Mouse (Mus musculus) gastrocnemius, postnatal 4 days (tissue): Measurements from ENCODE around the gene Sik1. TPM values are rescaled to one million over a fixed set of nuclear protein-coding genes. Genes with fewer than 3 reads are reported as not detected.

Experiments
- DNase-seq, 2 experiments: peaks; one replicate each; pipeline ENCODE4 v3.0.0; 2021 to 2022; ENCODE audit warnings: low spot score in 2 of 2, mixed read lengths in 2 of 2
- total RNA-seq, 2 experiments: library from RNA; stranded (reverse); gene quantifications; 2 replicates each; pipeline ENCODE4 v1.2.3; 2021

The Sik1 gene
- total RNA-seq, 2 experiments from 2014 or later: 80.3 to 83.2 TPM

DNA sequence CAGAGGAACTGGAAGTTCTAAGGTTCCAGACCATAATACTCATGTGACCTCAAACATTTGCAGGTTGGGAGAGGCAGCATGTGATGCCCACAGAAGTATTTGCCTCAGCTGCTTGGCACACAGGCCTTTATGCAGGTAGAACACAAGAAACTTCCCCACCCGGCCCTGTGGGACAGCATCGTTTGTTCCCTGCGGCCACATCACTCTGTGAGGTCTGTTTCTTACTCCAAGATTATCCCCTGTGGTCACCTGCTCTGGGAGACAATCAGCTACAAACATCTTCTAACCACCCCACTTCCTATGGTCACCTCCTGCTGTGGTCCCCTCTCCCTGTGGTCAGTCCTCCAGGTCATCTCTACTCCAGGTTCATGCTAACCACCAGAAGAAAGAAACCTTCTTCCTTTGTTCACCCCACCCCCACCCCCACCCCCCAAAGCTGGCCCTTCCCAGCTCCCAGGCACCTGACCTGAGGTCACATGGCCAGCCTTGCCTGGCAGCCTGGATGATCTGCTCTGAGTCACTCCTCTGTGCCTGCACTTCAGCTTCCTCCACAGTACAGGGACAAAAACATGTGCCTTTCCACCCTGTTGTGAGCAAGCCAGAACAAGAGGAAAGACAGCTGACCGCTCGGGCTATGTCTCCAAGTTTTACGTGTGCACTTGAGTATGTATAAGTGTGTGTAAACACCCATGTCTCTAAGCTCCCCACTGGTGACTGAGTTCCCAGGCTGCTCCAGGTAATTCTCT lies 21.1 kb downstream of the Sik1 start:
- no peak for DNase-seq

DNA sequence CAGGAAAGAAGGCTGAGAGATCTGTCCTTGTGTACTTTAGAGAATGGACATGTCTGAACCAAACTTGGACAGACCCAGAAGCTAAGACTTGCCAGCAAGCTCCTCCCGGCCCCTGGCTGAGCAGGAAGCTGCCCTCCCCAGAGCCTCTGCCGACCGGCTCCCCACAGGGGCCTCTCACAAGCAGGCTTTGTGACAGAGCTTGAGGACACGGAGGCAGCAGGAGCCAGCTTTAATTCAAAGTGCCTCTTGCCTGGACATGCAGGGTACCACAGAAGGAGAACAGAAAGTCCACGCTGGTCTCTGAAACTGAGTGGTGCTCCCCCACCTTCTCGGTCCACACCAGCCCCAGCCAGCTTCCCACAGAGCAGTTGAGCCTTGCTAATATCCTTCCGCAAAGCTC lies 21.9 kb downstream of the Sik1 start:
- DNase-seq: no peak

DNA sequence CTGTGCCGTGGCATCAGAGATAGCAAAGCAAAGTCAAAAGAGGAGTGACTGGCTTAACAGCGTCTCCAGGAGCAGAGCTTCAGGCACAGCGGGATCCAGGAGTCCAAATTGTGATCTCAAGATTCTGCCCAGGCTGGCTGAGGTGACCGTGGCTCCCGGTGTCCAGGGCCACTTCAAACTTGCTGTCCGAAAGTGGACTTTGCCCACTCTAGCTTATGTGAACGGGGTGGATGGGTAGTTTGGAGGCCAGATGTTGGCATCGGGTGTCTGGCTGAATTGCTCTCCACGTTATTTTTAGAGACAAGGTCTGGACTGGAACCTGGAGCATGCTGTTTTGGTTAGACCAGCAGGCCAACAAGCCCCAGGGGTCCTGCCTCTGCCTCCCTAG lies 23.0 kb downstream of the Sik1 start:
- no peak for DNase-seq

DNA sequence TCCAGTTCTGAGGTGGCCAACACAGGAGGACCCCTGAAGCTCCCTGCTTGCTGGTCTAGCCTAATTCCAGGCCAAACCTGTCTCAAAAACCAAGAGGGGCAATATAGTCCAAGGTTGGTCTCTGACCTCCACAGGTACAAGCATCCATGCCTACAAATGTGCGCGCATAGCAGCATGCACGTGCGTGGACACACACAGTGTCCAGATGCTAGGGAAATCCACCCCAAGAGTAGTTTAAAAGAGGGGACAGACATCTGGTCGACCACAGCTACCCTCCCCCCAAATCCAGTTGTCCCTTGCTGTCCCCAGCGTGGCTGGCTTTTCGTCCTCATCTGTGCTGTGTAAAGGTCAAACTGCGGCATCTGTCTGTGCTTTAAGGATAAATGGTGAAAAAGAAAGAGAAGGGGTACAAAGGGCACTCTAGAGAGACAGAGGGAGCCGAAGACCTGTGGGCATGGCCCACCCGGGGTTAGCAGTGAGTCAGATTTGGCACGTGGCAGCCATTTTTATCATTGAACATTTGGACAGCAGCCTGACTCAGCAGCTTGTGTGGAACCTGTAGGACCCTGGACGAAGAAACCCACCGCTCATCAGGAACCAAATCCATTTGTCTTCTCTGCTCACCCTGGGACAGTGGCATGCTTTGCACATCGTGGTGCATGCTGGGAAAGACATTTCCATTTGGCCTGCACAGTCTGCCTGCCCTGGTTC lies 23.6 kb downstream of the Sik1 start:
- no peak for DNase-seq

DNA sequence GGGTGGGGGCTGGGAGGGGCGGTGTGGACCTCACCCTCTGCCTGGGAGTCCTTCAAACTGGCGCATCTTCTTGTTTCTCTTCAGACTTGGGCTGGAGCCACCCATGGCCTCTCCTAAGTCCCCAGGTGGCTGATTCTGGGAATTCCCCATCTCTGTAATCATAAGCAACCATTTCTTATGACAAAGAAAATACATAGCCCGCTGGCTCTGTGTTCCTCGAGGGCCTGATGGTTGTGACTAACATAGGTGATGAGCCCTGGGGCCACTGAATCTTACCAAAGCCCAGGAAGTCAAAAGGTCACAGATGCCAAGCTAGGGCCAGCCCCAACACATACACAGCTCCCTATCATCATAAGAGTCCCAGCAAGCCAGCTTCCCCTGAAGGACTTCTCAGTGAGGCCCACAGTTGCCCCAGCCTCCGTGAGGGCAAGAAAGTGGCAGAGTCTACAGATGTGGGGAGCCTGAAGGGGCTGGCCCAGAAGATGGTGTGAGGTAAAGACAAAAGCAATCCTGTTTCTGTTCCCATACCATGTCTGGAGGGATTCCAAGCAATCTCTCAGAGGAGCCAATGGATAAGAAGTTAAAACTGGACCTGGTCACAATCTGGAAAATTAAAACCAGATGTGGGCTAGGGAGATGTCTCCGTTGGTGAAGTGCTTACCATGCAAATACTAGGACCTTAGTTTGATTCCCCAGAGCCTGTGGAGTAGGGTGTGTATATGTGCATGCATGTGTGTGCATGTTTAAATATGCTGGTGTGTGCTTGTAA lies 24.3 kb downstream of the Sik1 start:
- no peak for DNase-seq

DNA sequence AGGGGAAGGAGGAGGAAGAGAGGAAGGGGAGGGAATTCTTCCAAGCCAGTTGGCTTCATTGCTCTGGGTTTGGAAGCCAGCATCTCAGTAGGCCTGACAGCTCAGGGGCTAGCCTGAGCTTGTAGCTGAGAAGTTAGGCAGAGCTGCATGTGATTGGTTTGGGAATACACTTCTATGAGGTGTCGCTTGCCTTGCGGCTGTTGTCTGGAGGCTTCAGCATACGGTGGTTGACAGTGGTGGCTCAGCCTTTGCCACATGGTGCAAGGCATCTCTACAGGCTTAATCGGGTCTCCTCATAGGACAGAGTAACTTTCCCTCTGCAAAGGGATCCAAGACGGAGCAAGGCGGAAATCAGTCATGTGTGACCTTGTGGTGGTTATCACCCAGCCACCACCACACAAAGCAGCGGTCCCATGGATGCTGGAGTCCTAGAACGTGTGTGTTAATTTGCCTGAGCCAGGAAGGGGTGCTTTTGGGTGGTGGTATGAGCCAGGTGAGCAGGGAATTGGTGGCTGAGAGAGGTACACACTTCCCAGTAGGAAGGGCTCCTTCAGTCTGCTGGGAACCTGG lies 25.0 kb downstream of the Sik1 start:
- DNase-seq: no peak

DNA sequence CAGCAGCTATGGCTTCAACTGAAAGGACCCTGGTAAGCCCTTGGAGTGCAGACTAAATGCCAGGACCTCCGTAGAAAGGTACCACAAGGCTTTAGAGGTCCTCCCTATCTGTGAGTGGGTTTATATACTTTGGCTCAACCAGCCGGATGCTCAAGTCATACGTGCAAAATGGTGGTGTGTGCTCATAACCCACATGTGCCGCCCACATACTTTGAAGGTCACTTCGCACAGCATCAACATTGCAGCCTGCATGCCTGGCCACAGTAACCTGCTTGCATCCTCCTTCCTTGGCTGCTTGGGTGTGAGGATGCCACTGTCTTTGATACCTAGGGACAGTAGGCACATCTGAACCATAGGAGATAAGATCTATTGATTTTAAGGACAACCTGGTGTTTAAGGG lies 26.7 kb downstream of the Sik1 start:
- no peak for DNase-seq

DNA sequence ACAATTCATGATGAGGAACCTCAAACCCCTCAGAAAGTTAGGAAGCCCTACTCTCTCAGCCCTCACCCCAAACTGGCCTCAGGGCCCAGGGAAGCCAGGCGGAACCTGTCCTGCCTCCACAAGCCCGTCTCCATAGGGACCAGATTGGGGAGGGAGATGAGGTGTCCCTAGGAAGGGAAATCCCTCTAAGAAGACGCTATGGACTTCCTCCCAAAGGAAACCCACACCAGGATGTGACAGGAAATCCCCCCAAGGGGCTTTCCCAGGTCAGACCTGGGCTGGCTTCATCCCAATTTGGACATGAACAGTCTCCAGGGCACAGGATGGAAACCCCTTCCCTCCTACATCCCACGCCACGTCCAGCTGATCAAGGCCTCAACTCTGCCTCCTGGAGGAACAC lies 27.5 kb downstream of the Sik1 start:
- no peak for DNase-seq

DNA sequence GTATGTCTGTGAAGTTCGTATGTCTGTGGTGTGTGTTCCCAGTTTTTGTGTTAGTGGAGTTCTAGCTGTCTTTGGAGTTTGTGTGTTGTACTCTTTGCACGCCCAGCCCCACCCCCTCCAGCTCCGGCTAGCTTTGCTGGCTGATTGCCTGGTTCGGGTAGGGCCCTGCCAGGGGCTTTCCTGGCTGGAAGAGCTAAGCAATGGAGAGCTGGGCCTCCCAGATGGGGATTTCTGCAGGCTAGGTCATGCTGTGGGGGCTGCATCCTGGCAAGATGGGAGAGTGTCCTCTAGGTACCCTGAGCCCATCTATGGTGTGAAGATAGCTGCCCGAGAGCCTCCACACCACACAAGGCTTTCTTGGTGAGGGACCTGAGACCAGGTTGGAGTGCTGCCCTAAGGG lies 28.4 kb downstream of the Sik1 start:
- DNase-seq: peak; percentile 65 to 88

DNA sequence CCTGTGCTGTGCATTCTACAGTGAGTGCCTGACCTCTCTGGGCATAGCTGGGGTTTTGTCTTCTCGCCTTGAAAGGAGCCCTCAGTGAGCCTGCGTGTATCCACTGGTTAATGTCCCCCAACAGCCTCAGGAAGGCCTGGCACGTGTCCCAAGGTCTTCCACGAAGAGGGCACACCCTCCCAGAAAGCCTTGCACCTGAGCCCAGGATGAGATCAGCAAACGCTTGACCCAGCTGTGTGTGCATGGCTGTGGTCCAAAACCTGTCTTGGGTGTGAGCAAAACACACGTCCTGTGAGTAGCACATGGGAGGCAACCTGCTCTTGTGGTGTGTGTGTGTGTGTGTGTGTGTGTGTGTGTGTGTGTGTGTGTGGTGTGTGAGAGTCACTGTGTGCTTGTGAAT lies 28.9 kb downstream of the Sik1 start:
- peak in 1 of 2 experiments; percentile 65 for DNase-seq

DNA sequence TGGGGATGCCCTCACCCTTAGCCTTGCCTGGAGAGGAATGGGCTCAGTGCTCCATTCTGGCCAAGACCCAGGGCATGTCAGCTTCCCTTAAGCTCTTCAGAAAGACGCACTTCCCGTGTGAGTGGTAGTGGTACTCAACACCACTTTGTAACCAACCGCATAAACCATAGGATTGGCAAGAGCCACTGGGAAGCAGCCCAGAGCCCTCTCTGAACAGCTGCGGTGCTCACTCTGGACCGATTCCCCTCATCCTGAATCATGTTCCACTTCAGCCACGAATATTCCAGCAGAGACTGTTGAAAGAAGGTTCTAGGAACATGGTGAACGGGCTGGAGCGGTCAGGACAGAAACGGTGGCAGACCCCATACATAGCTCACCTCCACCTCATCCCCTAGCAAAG lies 29.9 kb downstream of the Sik1 start:
- no peak for DNase-seq

DNA sequence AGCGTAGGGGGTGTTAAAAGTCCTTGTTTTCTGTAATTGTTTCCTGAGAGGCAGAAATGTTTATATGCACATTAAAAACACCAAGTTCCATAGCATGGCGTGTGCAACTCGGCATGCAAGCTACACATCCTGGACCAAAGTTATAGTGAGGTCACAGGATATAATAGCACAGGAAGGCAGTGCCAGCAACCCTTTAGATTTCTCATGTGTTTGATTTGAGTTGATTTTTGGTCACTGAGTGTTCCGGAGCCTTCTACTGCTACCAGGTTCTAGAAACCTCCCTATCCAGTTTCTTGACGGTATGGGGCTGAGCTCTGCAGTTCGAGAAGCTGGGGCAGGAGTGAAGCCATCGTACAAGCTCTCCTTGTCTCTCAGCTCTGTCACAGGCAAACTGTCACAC lies 30.8 kb downstream of the Sik1 start:
- no peak for DNase-seq

DNA sequence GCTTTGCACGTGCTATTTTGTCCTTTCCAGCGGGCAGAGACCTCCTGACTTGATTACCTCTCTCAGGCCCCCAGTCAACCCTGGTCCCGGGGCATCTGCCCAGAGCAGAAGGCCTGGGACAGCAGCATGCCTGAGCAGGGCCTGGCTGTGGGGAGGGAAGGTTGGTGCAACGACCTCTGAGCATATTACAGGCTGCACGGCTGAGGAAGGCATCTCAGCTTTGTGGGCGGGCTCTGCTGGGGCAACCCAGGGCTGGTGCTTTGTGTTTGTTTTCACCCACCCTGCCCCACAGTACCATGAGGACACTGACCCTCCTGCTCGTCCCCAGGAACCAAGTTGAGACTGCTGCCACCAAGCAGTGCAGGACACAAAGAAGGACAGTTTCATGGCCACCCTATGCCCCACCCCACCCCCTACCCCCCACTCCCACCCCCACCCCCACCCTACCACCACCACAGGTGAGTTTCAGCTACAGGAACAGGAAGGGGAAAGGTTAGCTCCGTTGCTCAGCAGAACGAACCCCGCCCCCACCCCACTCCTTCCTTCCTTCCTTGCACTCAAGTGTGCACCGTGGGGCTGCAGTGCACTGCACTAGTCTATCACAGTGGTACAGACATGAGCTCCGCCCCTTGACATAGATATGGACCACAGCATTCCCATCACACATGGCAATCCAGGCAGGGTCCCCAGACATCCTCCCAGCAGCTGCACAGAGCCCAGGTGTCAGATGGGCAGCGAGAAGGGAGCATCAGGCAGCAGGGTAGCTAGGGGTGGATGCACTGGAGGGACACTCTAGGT lies 34.3 kb downstream of the Sik1 start:
- no peak for DNase-seq

DNA sequence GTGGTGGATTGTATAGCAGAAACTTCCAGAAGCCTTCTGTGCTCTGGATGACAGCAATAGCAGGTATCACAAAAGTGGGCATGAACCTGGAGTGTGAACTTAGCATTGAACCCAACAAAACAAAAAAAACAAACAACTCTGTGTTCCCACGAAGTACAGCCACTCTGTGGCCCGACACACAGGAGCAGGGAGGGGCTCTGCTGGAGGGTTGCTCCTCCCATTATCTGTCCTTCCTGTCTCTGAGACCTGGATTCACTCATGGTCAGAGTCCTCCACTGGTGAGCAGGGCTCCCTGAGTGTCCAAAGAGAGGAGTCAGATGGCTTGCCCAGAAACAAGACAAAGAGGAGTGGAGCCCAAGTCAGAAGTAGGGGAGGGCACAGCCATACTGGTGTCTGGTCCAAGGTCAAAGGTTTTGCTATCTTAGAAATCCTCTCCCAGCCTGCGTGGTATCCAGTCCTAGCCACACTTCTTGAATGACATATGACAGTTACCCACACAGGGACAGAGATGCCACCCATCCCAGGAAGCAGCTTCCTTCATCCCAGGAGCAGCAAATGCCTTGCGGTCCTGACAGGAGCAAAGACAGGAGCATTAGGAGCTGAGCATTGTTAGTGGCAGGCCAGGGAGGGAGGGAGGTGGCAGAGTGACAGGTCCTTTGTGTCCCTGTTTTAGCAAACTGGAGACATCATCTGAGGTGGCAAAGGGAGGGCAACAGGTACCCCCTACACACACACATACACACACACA lies 35.3 kb downstream of the Sik1 start:
- DNase-seq: no peak

DNA sequence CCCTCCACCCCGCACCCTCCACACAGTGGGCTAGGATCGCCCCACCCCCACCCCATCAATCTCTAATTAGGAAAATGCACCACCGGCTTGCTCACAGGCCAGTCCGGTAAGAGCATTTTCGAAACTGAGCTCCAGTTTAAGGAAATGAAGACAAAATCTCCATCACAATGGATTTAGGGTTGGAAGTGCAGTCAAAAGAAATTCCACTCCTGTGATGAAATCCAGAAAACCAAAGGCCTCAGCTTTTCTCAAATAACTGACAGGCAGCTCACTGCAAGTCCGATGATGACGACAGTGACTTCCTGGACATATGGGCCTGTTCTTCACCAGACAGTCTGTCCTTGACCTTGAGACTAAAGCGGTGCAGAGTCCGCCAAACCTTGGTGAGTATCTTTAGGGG lies 36.2 kb downstream of the Sik1 start:
- DNase-seq: no peak

DNA sequence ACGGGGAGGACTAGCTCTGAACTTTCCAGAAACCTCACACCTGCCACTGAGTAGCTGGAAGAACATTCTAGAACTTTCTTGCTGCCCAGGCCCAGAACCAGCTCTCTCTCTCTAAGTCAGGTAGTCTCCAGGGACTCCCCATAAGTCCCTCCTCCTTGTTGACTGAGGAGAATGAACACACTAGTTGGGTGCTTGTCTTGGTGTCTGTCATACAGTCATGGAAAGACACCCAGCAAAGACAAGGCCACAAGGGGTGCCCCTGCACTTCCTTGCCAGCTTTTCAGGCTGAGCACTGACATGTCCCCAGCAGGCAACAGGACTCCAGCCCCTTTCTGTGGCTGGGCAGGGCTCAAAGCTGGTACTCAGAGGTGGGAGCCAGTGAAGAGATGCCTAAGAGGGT lies 37.8 kb downstream of the Sik1 start:
- no peak for DNase-seq

DNA sequence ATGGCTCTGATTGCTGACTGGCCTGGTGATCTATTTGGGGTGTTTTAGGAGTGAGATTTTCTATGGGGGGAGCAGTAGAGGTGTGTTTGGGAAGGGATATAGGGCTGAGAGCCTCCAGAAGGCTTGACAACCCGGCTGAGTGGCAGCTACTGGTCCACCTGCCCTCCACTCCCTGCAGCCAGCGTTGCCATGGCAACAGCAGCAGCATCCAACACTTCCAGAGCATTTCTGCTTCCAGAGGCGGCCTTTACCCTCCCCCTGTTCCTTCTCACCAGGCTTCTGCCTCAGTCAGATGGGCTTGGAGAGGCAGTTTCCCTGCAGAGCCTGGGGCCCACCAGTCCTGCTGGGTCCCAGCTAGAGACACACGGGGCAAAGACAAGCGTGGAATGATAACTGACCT lies 38.4 kb downstream of the Sik1 start:
- no peak for DNase-seq

DNA sequence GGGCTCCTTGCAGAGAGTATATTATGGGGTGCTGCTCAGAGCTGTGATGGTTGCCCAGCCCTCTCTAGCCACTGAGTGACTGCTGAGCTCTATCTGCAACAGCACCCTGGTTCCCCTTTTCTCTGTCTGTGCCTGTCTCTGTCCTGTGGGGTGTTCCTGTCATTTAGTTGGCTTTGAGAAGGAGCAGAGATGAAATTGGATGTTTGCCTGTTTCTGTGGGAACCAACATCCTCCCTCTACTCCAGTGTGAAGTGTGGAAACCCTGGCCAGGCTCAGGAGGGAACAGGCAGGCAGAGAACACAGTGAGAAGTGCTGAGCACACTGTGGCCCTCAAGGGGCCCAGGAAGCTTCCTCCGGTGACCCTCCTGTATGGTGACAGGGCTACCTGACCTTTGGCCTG lies 40.8 kb downstream of the Sik1 start:
- DNase-seq: no peak

DNA sequence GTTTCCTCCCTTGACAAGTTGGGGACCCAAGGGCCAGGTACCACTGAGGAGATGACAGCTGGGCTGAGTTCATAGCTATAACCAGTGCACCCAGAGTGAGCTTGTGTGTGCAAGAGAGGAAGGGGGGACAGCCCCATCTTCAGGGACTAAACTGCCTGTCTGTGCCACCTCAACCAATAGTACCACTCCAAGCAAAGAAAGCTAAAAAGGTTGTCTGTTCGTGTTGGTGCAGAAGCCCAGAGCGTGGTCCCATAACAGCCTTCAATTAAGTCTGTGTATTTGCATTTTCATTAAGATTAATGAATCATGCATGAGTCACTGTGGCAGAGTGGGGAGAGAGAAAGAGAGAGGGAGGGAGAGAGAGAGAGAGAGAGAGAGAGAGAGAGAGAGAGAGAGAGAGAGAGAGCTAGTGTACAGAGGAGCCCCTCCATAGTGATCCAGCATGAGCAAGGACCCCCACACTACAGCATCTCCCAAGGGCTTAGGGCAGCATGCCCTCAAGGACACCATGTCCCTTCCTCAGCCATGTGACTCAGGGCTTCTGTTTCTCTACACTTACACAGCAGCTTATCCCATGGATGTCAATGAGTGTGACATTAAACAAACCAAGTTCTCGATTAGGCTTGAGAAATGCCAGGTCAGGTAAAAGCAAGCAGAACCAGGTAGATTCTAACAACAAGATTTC lies 41.5 kb downstream of the Sik1 start:
- DNase-seq: no peak

DNA sequence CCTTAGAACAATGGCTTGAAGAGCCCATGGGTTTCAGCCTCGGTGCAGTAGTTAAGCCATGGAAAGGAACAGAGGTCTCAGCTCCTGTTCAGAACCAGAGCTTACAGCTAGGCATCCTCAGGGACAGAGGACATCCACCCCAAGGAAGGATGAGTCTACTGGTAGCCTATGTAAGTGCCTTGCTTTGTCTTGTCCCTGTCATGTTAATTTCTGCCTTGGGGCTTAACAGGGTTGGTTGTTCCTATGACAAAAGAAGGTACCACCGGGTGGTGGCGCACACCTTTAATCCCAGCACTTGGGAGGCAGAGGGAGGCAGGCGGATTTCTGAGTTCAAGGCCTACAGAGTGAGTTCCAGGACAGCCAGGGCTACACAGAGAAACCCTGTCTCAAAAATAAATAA lies 44.3 kb downstream of the Sik1 start:
- no peak for DNase-seq
